Mouse (Mus musculus) heart, embryonic 11.5 days (tissue): ENCODE measurements around the gene Pla2g2d. TPM values are rescaled to one million over a fixed set of nuclear protein-coding genes. Genes with fewer than 3 reads are reported as not detected.

ENCODE experiments used
- ATAC-seq: fragments of 200-750 bp; cut with Nextera tagmentation; replicated peaks from 2 replicates; pipeline ENCODE4 v1.8.0; 2017; ENCODE audit warnings: moderate library complexity; ENCODE audit not compliant: insufficient number of reproducible peaks, low FRiP score, low TSS enrichment
- H3K27ac ChIP-seq: fragments of 300-500 bp; sonication (generic); 2 replicates; pipeline ENCODE4 v1.5.1; 2014; ENCODE audit warnings: mild to moderate bottlenecking, low read depth, low read length
- H3K27me3 ChIP-seq: fragments of 300-500 bp; sonication (generic); 2 replicates; pipeline ENCODE4 v1.6.1; 2014; ENCODE audit warnings: mild to moderate bottlenecking, low read length, mixed read lengths; ENCODE audit not compliant: control insufficient read depth, insufficient read depth
- H3K36me3 ChIP-seq: fragments of 300-500 bp; sonication (generic); 2 replicates; pipeline ENCODE4 v1.6.1; 2014; ENCODE audit warnings: mild to moderate bottlenecking, low read length, moderate library complexity, mixed read lengths; ENCODE audit not compliant: control insufficient read depth, insufficient read depth
- H3K4me1 ChIP-seq: fragments of 300-500 bp; sonication (generic); 2 replicates; pipeline ENCODE4 v1.6.1; 2014; ENCODE audit warnings: low read length; ENCODE audit not compliant: control insufficient read depth, insufficient read depth
- H3K4me2 ChIP-seq: fragments of 300-500 bp; sonication (generic); 2 replicates; pipeline ENCODE4 v1.6.1; 2014; ENCODE audit warnings: mild to moderate bottlenecking, moderate library complexity
- H3K4me3 ChIP-seq: fragments of 300-500 bp; sonication (generic); 2 replicates; pipeline ENCODE4 v1.5.1; 2014; ENCODE audit warnings: low read depth, low read length
- H3K9ac ChIP-seq: fragments of 300-500 bp; sonication (generic); 2 replicates; pipeline ENCODE4 v1.6.1; 2014; ENCODE audit warnings: mild to moderate bottlenecking, low read depth, low read length, moderate library complexity
- H3K9me3 ChIP-seq: fragments of 300-500 bp; sonication (generic); replicated peaks from 2 replicates; pipeline ENCODE4 v1.6.1; 2016; ENCODE audit warnings: low read length; ENCODE audit not compliant: control insufficient read depth
- WGBS: fragments of 180-500 bp; shearing (Covaris S2); extraction: QIAGEN DNeasy Blood & Tissue Kit; methylation state at CpG from one replicate; pipeline ENCODE4 v1.1.7; 2014; ENCODE audit not compliant: insufficient replicate concordance; 5-methylcytosine and 5-hydroxymethylcytosine counted together
- polyA plus RNA-seq: library from polyadenylated mRNA; unstranded; fragments of >200 nt; fragmentation: Nextera tagmentation; extraction: Ambion mirVana; gene quantifications from 2 replicates; pipeline ENCODE4 v1.2.1, GENCODE M21; 2014

The Pla2g2d gene
- polyA plus RNA-seq, 1 experiment from 2014 or later: not detected

GRCm38 (mm10) chr4:138801631-138802030, 26.1 kb downstream of the Pla2g2d start:
- no peaks in the 10 kb centered on the region for H3K36me3 ChIP-seq
- H3K27ac ChIP-seq: no peak overlapping the region
- H3K4me2 ChIP-seq: no peak overlapping the region
- 0 out of 2 replicates have a peak, but pooled peaks cover 3% of the 10 kb centered on the region for H3K27me3 ChIP-seq
- no peak overlapping the region for H3K4me3 ChIP-seq
- H3K9ac ChIP-seq: no peak overlapping the region
- H3K4me1 ChIP-seq: no peaks in the 10 kb centered on the region
- WGBS: 71% methylated on average over 4 of the region's 4 CpGs
- no peaks in the 10 kb centered on the region for H3K9me3 ChIP-seq
- ATAC-seq: no peak

- no peaks in the 10 kb centered on the region for H3K36me3 ChIP-seq
- WGBS: 80% methylated on average over 11 of the region's 11 CpGs
- H3K27me3 ChIP-seq: 0 out of 2 replicates have a peak, but pooled peaks cover 3% of the 10 kb centered on the region
- no peaks in the 10 kb centered on the region for H3K9me3 ChIP-seq
- ATAC-seq: no peak
- no peak overlapping the region for H3K4me3 ChIP-seq
- H3K27ac ChIP-seq: no peak overlapping the region
- no peaks in the 10 kb centered on the region for H3K4me1 ChIP-seq
- no peak overlapping the region for H3K4me2 ChIP-seq
- H3K9ac ChIP-seq: no peak overlapping the region
Observed at GRCm38 (mm10) chr4:138802917-138803316, 27.4 kb downstream of the Pla2g2d start.

- Histone ChIP-seq H3K9me3 (no peaks in the 10 kb centered on the region), H3K4me1 (no peaks in the 10 kb centered on the region), H3K27ac (no peak overlapping the region), H3K4me2 (no peak overlapping the region), H3K36me3 (no peaks in the 10 kb centered on the region), H3K9ac (no peak overlapping the region), H3K4me3 (no peak overlapping the region), H3K27me3 (peaks cover 6% of the 10 kb centered on the region; the same call in 1 of the 2 replicates)
- WGBS: 75% methylated on average over 8 of the region's 8 CpGs
- no peak for ATAC-seq
Observed at GRCm38 (mm10) chr4:138805248-138805647, 29.7 kb downstream of the Pla2g2d start.

- H3K27me3 ChIP-seq: peaks cover 9% of the 10 kb centered on the region; the same call in 1 of the 2 replicates
- no peak for ATAC-seq
- H3K4me1 ChIP-seq: no peaks in the 10 kb centered on the region
- H3K9ac ChIP-seq: no peak overlapping the region
- H3K36me3 ChIP-seq: no peaks in the 10 kb centered on the region
- WGBS: 70% methylated on average over 8 of the region's 8 CpGs
- no peak overlapping the region for H3K4me2 ChIP-seq
- no peak overlapping the region for H3K4me3 ChIP-seq
- no peak overlapping the region for H3K27ac ChIP-seq
- no peaks in the 10 kb centered on the region for H3K9me3 ChIP-seq
Observed at GRCm38 (mm10) chr4:138806160-138806559, 30.6 kb downstream of the Pla2g2d start.

- H3K9me3 ChIP-seq: no peaks in the 10 kb centered on the region
- H3K36me3 ChIP-seq: no peaks in the 10 kb centered on the region
- peaks cover 7% of the 10 kb centered on the region; the same call in 1 of the 2 replicates for H3K27me3 ChIP-seq
- WGBS: 68% methylated on average over 7 of the region's 7 CpGs
- H3K4me1 ChIP-seq: no peaks in the 10 kb centered on the region
- H3K4me2 ChIP-seq: no peak overlapping the region
- H3K4me3 ChIP-seq: no peak overlapping the region
- H3K27ac ChIP-seq: no peak overlapping the region
- no peak for ATAC-seq
- no peak overlapping the region for H3K9ac ChIP-seq
Observed at GRCm38 (mm10) chr4:138806920-138807541, 31.5 kb downstream of the Pla2g2d start.

- Histone ChIP-seq H3K4me2 (no peak overlapping the region), H3K4me1 (peaks cover 9% of the 10 kb centered on the region), H3K9me3 (no peaks in the 10 kb centered on the region), H3K9ac (no peak overlapping the region), H3K36me3 (no peaks in the 10 kb centered on the region), H3K27ac (no peak overlapping the region), H3K4me3 (no peak overlapping the region), H3K27me3 (peaks cover 3% of the 10 kb centered on the region; the same call in 1 of the 2 replicates)
- no peak for ATAC-seq
- WGBS: 74% methylated on average over 9 of the region's 9 CpGs
Observed at GRCm38 (mm10) chr4:138816166-138816565, 40.6 kb downstream of the Pla2g2d start.

GRCm38 (mm10) chr4:138817736-138818135, 42.2 kb downstream of the Pla2g2d start:
- Histone ChIP-seq H3K9ac (no peak overlapping the region), H3K4me2 (no peak overlapping the region), H3K27ac (no peak overlapping the region), H3K4me1 (peaks cover 9% of the 10 kb centered on the region), H3K9me3 (no peaks in the 10 kb centered on the region), H3K4me3 (no peak overlapping the region), H3K36me3 (no peaks in the 10 kb centered on the region), H3K27me3 (peaks cover 3% of the 10 kb centered on the region; the same call in 1 of the 2 replicates)
- no peak for ATAC-seq
- WGBS: 74% methylated on average over 6 of the region's 6 CpGs

- WGBS: 28% methylated on average over 8 of the region's 8 CpGs
- Histone ChIP-seq H3K36me3 (no peaks in the 10 kb centered on the region), H3K4me2 (peak overlapping the region; percentile 32), H3K4me1 (peaks cover 9% of the 10 kb centered on the region), H3K27me3 (no peaks in the 10 kb centered on the region), H3K9ac (no peak overlapping the region), H3K27ac (no peak overlapping the region), H3K9me3 (0 out of 2 replicates have a peak, but pooled peaks cover 3% of the 10 kb centered on the region), H3K4me3 (no peak overlapping the region)
- ATAC-seq: peak; percentile 55; the same call in 1 of the 2 replicates
Observed at GRCm38 (mm10) chr4:138819101-138819500, 43.6 kb downstream of the Pla2g2d start.

- no peak overlapping the region for H3K27ac ChIP-seq
- no peak overlapping the region for H3K4me2 ChIP-seq
- no peaks in the 10 kb centered on the region for H3K27me3 ChIP-seq
- H3K9ac ChIP-seq: no peak overlapping the region
- ATAC-seq: no peak
- H3K36me3 ChIP-seq: no peaks in the 10 kb centered on the region
- H3K9me3 ChIP-seq: 0 out of 2 replicates have a peak, but pooled peaks cover 3% of the 10 kb centered on the region
- 76% methylated on average over 2 of the region's 2 CpGs for WGBS
- no peak overlapping the region for H3K4me3 ChIP-seq
- H3K4me1 ChIP-seq: peaks cover 11% of the 10 kb centered on the region
Observed at GRCm38 (mm10) chr4:138821036-138821435, 45.5 kb downstream of the Pla2g2d start.
